Mouse (Mus musculus) Patski (cell line): ENCODE measurements around the gene Kif1c. TPM values are rescaled to one million over a fixed set of nuclear protein-coding genes. Genes with fewer than 3 reads are reported as not detected.
"Not testable (repeated sequence)": the region's sequence is repeated elsewhere in the genome, so short reads cannot be mapped to it uniquely, and the experiment has no call there.

ENCODE experiments used
- ATAC-seq: fragments of 100-300 bp; one replicate; pipeline ENCODE4 v1.8.0; 2021
- CTCF ChIA-PET: fragments of 350-600 bp; sonication (Branson Sonifier 250); formaldehyde crosslinking; loops from one replicate; lab custom pipeline; 2022; ENCODE audit warnings: inconsistent platforms; lab: Charles Lee
- POLR2A ChIA-PET: fragments of 350-600 bp; sonication (Branson Sonifier 250); formaldehyde crosslinking; loops from one replicate; lab custom pipeline; 2022; ENCODE audit warnings: antibody characterized with exemption, inconsistent platforms; lab: Charles Lee
- DNase-seq: peaks from one replicate; pipeline ENCODE4 v3.0.0-alpha.2; 2011; ENCODE audit warnings: low read depth, low spot score
- H3K27me3 ChIP-seq: fragments of 371-371 bp; one replicate; pipeline ENCODE4 v1.5.1; 2021
- CTCF ChIP-seq: fragments of 100-300 bp; IDR thresholded peaks from one replicate; pipeline ENCODE4 v1.5.1; 2021
- in situ Hi-C: fragments of 300-500 bp; cut with MboI; formaldehyde crosslinking; loops from 3 replicates; pipeline ENCODE4 v1.11.1; 2018; ENCODE audit warnings: low pct_unique_long_range_greater_than_20kb, mixed read lengths
- polyA plus RNA-seq: library from polyadenylated mRNA; unstranded; gene quantifications from one replicate; pipeline ENCODE4 v1.2.3, GENCODE M21; 2021

Kif1c gene
- polyA plus RNA-seq, 1 experiment from 2014 or later, result 126 TPM

- DNase-seq (no peak), ATAC-seq (no peak)
- no peak for TF ChIP-seq CTCF
- in situ Hi-C loops, result no loop called here
- CTCF ChIA-PET, result interaction anchor here (3.3 kb wide), 1 partner anchor 11 kb away, joined by 16 read pairs; no protein-coding TSS in a partner anchor
- POLR2A ChIA-PET, result interaction anchor here (0.6 kb wide), 1 partner anchor 242 kb away, joined by 3 read pairs; no protein-coding TSS in a partner anchor
- H3K27me3 ChIP-seq, result no peaks in the 10 kb centered on the region
Measured at GRCm38 (mm10) chr11:70765776-70766445, 65.6 kb downstream of the Kif1c start.

GRCm38 (mm10) chr11:70770804-70771203, 70.5 kb downstream of the Kif1c start:
- POLR2A ChIA-PET, result no interaction called here
- H3K27me3 ChIP-seq, result no peaks in the 10 kb centered on the region
- ATAC-seq (no peak), DNase-seq (no peak)
- in situ Hi-C loops, result no loop called here
- CTCF ChIA-PET, result no interaction called here
- TF ChIP-seq CTCF, result no peak

DNA sequence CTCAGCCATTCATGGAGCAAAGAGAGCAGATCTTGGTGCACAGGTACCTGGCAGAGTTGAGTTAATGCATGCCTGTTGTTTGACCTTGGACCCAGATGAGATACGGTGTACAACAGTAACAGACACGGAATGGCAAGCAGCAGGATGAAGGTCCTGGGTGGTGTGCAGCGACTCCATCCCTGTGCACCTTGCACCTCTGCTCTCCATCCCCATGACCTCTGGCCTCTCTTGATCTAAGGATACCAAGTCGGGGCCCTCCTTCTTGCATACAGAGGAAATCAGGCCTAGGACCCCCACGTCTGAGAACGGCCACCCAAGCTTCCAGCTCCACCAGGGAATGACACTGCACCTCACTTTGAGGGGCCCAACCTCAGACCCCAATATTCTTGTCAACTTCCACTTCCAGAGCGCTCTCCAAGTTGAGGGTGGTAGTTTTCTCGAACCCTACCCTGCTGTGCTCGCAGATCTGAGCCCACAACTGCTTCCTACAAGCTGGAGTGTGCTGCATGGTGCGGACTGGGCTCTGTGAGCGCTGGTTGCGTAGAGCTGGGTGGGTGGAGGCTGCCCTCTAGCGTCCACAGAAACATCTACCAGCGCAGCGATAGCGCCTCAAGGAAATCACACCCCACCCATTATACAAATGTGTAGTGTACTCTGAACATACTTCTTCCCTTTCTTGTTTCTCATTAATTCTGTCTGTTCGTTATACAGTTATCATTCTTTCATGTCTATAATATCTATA, 76.7 kb downstream of the Kif1c start:
- TF ChIP-seq CTCF, result peak; percentile 75
- ATAC-seq (peak; percentile 51), DNase-seq (no peak)
- H3K27me3 ChIP-seq, result no peaks in the 10 kb centered on the region
- ChIA-PET POLR2A (interaction anchor here (0.6 to 1.6 kb wide), 3 partner anchors 93 to 127 kb away, joined by 3 to 5 read pairs (median 4); no protein-coding TSS in a partner anchor), CTCF (interaction anchor here (0.7 to 3.2 kb wide), 16 partner anchors 10 to 227 kb away, joined by 3 to 22 read pairs (median 4); no protein-coding TSS in a partner anchor)
- in situ Hi-C loops, result loop anchor here (5.0 kb wide), 1 partner anchor 35 kb away; the partner anchor contains the start of gene Scimp

DNA sequence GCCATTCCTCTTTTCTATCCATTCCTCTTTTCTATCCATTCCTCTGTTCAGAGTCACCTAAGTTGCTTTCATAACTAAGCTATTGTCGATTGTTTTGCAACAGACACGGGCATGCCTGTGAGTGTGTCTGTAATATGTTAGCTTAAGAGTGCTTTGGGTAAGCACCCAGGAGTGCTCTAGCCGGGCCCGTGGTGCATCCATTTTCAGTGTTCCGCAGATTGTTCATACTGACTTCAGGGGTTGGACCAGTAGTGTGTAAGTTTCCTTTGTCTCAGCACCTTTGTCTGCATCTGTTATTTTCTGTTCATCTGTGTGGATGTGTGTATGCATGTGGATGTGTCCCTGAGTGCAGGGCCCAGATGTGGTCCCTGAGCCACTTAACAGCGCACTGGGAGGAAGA, 77.3 kb downstream of the Kif1c start:
- no peak for TF ChIP-seq CTCF
- ATAC-seq (peak; percentile 31), DNase-seq (no peak)
- ChIA-PET CTCF (interaction anchor here (0.8 to 3.2 kb wide), 16 partner anchors 10 to 226 kb away, joined by 3 to 22 read pairs (median 4); no protein-coding TSS in a partner anchor), POLR2A (interaction anchor here (0.6 to 1.6 kb wide), 2 partner anchors 94 to 127 kb away, joined by 3 to 4 read pairs; no protein-coding TSS in a partner anchor)
- in situ Hi-C loops, result loop anchor here (5.0 kb wide), 1 partner anchor 35 kb away; the partner anchor contains the start of gene Scimp
- H3K27me3 ChIP-seq, result no peaks in the 10 kb centered on the region

DNA sequence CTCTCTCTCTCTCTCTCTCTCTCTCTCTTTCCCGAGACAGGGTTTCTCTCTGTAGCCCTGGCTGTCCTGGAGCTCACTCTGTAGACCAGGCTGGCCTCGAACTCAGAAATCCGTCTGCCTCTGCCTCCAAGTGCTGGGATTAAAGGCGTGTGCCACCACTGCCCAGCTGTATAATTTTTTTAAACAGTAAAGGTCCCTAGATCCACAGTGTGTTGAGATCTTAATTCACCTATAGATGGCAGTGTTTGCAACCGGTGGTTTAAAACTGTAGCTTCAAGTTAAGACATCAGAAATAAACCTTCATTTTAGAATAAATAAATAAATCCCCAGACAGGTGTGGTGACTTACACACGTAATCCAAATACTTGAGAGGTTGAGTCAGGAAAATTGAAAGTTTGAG, 77.7 kb downstream of the Kif1c start:
- ATAC-seq, DNase-seq, POLR2A ChIA-PET, H3K27me3 ChIP-seq: not testable (repeated sequence)
- CTCF ChIA-PET, result interaction anchor here (0.9 to 3.2 kb wide), 17 partner anchors 8 to 226 kb away, joined by 3 to 22 read pairs (median 4); no protein-coding TSS in a partner anchor
- in situ Hi-C loops, result loop anchor here (5.0 kb wide), 1 partner anchor 34 kb away; the partner anchor contains the start of gene Scimp
- TF ChIP-seq CTCF, result peak; percentile 70

Other genes with a start within 250 kb of the Kif1c start
- gene Med11, start 248.6 kb upstream of the Kif1c start, polyA plus RNA-seq, result 41.3 TPM
- 3.5 TPM for gene Zmynd15, start 241.1 kb upstream of the Kif1c start, polyA plus RNA-seq
- gene Cxcl16, start 240.6 kb upstream of the Kif1c start, polyA plus RNA-seq, result 32.7 TPM
- gene Tm4sf5, start 195.3 kb upstream of the Kif1c start, polyA plus RNA-seq, result 0.41 TPM
- gene Vmo1, start 185.9 kb upstream of the Kif1c start, polyA plus RNA-seq, result not detected
- not detected for gene Gltpd2, start 181.4 kb upstream of the Kif1c start, polyA plus RNA-seq
- gene Psmb6, start 175.2 kb upstream of the Kif1c start, polyA plus RNA-seq, result 323 TPM
- not detected for gene Gm40193, start 167.6 kb upstream of the Kif1c start, polyA plus RNA-seq
- gene Pld2, start 160.5 kb upstream of the Kif1c start, polyA plus RNA-seq, result 13.8 TPM
- gene Mink1, start 137.7 kb upstream of the Kif1c start, polyA plus RNA-seq, result 63.2 TPM
- not detected for gene 4930544D05Rik, start 84.7 kb upstream of the Kif1c start, polyA plus RNA-seq
- gene Chrne, start 81.3 kb upstream of the Kif1c start, polyA plus RNA-seq, result not detected
- gene Gp1ba, start 61.4 kb upstream of the Kif1c start, polyA plus RNA-seq, result 0.39 TPM
- gene Rnf167, start 53.3 kb upstream of the Kif1c start, polyA plus RNA-seq, result 37.0 TPM
- gene Slc25a11, start 53.1 kb upstream of the Kif1c start, polyA plus RNA-seq, result 152 TPM
- 1,032 TPM for gene Pfn1, start 45.9 kb upstream of the Kif1c start, polyA plus RNA-seq
- gene Eno3, start 43.3 kb upstream of the Kif1c start, polyA plus RNA-seq, result 16.2 TPM
- 155 TPM for gene Spag7, start 31.1 kb upstream of the Kif1c start, polyA plus RNA-seq
- gene Camta2, start 12.4 kb upstream of the Kif1c start, polyA plus RNA-seq, result 22.2 TPM
- 2.5 TPM for gene Inca1, start 393 bp upstream of the Kif1c start, polyA plus RNA-seq
- 7.9 TPM for gene Zfp3, start 63.7 kb downstream of the Kif1c start, polyA plus RNA-seq
- gene Scimp, start 112.0 kb downstream of the Kif1c start, polyA plus RNA-seq, result 0.05 TPM
- 48.8 TPM for gene Rabep1, start 144.2 kb downstream of the Kif1c start, polyA plus RNA-seq